Mouse (Mus musculus): Measurements from ENCODE around the gene Faim. TPM values are rescaled to one million over a fixed set of nuclear protein-coding genes. Genes with fewer than 3 reads are reported as not detected.

Faim gene
- polyA plus RNA-seq, 2 experiments = 4.0 to 14.0 TPM

DNA sequence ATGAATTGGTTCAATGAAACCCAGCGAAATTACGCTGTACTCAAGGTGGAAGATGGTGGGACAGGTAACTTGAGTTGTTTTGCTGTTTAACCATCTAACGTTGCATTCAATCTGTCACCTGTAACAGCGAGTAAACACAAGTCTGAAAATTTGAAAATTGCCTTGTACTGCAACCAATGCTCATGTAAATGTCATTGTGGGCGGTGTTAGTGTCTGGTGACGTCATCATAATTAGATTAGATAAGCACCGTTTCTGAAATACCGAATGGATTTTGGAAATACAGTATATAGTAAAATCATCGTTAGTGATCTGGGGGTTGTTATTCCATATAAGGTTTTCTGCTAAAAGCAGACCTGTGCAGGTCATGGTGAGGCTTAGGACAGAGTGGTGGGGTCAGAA is 958 bp downstream of the Faim start:
- ATAC-seq (ENCODE audit: insufficient read depth) = no peak
- 28% methylated on average over 9 of the region's 9 CpGs for WGBS (ENCODE audit: insufficient replicate concordance)
- H3K4me2 ChIP-seq (ENCODE audit: low read depth) = peak overlapping the region; percentile 99

DNA sequence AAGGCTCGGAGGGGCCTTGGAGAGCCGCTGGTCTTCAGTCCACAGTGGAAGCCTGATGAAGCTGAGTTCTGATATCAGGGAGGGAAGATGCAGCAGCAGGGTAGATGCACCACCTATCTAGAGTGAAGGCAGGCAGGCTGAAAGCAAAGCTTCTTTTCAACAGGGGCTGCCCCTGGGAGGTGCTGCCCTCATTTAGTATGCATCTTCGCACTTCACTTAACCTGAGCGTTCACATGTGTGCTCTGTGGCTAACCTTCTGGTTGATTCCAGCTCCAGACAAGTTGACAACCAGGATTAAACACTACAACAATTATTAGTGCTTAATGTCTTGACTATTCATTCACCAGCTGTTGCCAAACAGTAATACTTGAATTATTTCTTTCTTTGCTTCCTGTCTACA is 7.9 kb downstream of the Faim start:
- TF ChIP-seq EP300 (IDR thresholded peaks at IDR 0.05; ENCODE audit: low read depth) (no peak), CTCF (IDR thresholded peaks at IDR 0.05; ENCODE audit: low read depth) (no peak)
- 85% methylated on average over 4 of the region's 4 CpGs for WGBS (ENCODE audit: insufficient replicate concordance)
- ATAC-seq (ENCODE audit: insufficient read depth) = no peak

More for the DNA sequence above, 958 bp downstream of the Faim start:
- no peak overlapping the region for H3K27ac ChIP-seq
- no peaks in the 10 kb centered on the region for H3K36me3 ChIP-seq (replicated peaks; ENCODE audit: control insufficient read depth, insufficient read depth, low read depth)
- H3K4me1 ChIP-seq (replicated peaks; ENCODE audit: control insufficient read depth in 2 of 2, insufficient read depth in 2 of 2, low read length in 1 of 2) = peaks cover 4 to 5% of the 10 kb centered on the region in 2 experiments
- peaks cover 6% of the 10 kb centered on the region for H3K27me3 ChIP-seq (ENCODE audit: control insufficient read depth, insufficient read depth, low read length)
- TF ChIP-seq CTCF (IDR thresholded peaks at IDR 0.05; ENCODE audit: low read depth) = no peak
- no peak for TF ChIP-seq EP300 (IDR thresholded peaks at IDR 0.05; ENCODE audit: low read depth)
- H3K4me3 ChIP-seq (ENCODE audit: insufficient read depth in 1 of 2, low read depth in 2 of 2, low read length in 2 of 2) = peak overlapping the region; percentile 59 to 79; a peak in 3 of 4 replicates
- H3K9ac ChIP-seq (replicated peaks) = peak overlapping the region; percentile 75
- H3K9me3 ChIP-seq (ENCODE audit: control insufficient read depth, low read length) = no peaks in the 10 kb centered on the region
- DNase-seq (ENCODE audit: low read depth in 3 of 3, low spot score in 3 of 3) = peak in 1 of 3 experiments; percentile 39

DNA sequence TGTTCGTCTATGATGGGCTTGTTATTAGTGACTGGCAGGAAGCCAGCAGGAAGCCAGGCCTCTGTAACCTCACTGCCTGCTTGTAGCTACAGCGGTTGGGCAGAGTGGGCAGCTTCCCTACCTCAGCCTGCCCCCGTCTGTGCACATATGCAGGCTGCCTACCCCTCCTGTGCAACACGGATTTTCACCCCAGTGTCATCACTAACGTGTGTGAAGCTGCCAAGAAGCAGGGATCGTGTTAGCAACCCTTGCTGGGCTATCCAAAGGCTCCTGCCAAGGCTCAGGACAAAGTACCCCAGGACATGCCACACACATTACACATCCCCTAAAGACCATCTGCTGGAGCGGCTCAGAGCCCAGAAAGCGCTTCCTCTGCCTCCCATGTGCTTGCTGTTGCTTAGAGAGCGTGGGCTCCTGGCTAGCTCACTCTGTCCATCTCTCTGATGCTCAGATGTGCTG is 13.7 kb downstream of the Faim start:
- TF ChIP-seq EP300 (IDR thresholded peaks at IDR 0.05; ENCODE audit: low read depth) = no peak
- no peak for TF ChIP-seq CTCF (IDR thresholded peaks at IDR 0.05; ENCODE audit: low read depth)
- ATAC-seq (ENCODE audit: insufficient read depth) (no peak), DNase-seq (ENCODE audit: low read depth in 3 of 3, low spot score in 3 of 3) (no peak)
- Histone ChIP-seq H3K4me2 (ENCODE audit: low read depth) (no peak overlapping the region), H3K4me3 (ENCODE audit: insufficient read depth in 1 of 2, low read depth in 2 of 2, low read length in 2 of 2) (no peak overlapping the region), H3K27me3 (ENCODE audit: control insufficient read depth, insufficient read depth, low read length) (no peaks in the 10 kb centered on the region), H3K9ac (replicated peaks) (no peak overlapping the region), H3K4me1 (replicated peaks; ENCODE audit: control insufficient read depth in 2 of 2, insufficient read depth in 2 of 2, low read length in 1 of 2) (no peaks in the 10 kb centered on the region), H3K36me3 (replicated peaks; ENCODE audit: control insufficient read depth, insufficient read depth, low read depth) (no peaks in the 10 kb centered on the region), H3K9me3 (ENCODE audit: control insufficient read depth, low read length) (no peaks in the 10 kb centered on the region), H3K27ac (no peak overlapping the region)
- WGBS (ENCODE audit: insufficient replicate concordance) = 43% methylated on average over 9 of the region's 9 CpGs

More for the DNA sequence above, 7.9 kb downstream of the Faim start:
- Histone ChIP-seq H3K4me3 (ENCODE audit: insufficient read depth in 1 of 2, low read depth in 2 of 2, low read length in 2 of 2) (no peak overlapping the region), H3K9ac (replicated peaks) (no peak overlapping the region), H3K27me3 (ENCODE audit: control insufficient read depth, insufficient read depth, low read length) (no peaks in the 10 kb centered on the region), H3K9me3 (ENCODE audit: control insufficient read depth, low read length) (no peaks in the 10 kb centered on the region), H3K27ac (no peak overlapping the region), H3K4me2 (ENCODE audit: low read depth) (no peak overlapping the region), H3K36me3 (replicated peaks; ENCODE audit: control insufficient read depth, insufficient read depth, low read depth) (no peaks in the 10 kb centered on the region), H3K4me1 (replicated peaks; ENCODE audit: control insufficient read depth in 2 of 2, insufficient read depth in 2 of 2, low read length in 1 of 2) (no peaks in the 10 kb centered on the region)
- no peak for DNase-seq (ENCODE audit: low read depth in 3 of 3, low spot score in 3 of 3)

DNA sequence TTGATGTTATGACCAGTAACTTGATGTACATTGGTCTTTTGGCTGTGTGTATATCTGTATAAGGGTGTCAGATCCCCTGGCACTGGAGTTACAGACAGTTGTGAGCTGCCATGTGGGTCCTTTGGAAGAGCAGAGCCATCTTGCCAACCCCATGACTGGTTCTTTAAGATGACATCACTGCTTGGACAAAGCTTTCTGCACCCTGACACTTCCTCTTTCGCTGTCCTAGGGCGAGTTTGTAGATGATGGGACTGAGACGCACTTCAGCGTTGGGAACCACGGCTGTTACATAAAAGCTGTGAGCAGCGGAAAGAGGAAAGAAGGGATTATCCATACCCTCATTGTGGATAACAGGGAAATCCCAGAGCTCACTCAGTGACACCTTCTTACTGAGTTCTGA is 15.2 kb downstream of the Faim start:
- H3K4me2 ChIP-seq (ENCODE audit: low read depth) = no peak overlapping the region
- H3K4me3 ChIP-seq (ENCODE audit: insufficient read depth in 1 of 2, low read depth in 2 of 2, low read length in 2 of 2) = no peak overlapping the region
- H3K27ac ChIP-seq = no peak overlapping the region
- WGBS (ENCODE audit: insufficient replicate concordance) = 76% methylated on average over 6 of the region's 6 CpGs
- no peaks in the 10 kb centered on the region for H3K9me3 ChIP-seq (ENCODE audit: control insufficient read depth, low read length)
- TF ChIP-seq EP300 (IDR thresholded peaks at IDR 0.05; ENCODE audit: low read depth) (no peak), CTCF (IDR thresholded peaks at IDR 0.05; ENCODE audit: low read depth) (no peak)
- H3K4me1 ChIP-seq (replicated peaks; ENCODE audit: control insufficient read depth in 2 of 2, insufficient read depth in 2 of 2, low read length in 1 of 2) = no peaks in the 10 kb centered on the region
- no peak for ATAC-seq (ENCODE audit: insufficient read depth)
- no peaks in the 10 kb centered on the region for H3K27me3 ChIP-seq (ENCODE audit: control insufficient read depth, insufficient read depth, low read length)
- H3K9ac ChIP-seq (replicated peaks) = no peak overlapping the region
- no peaks in the 10 kb centered on the region for H3K36me3 ChIP-seq (replicated peaks; ENCODE audit: control insufficient read depth, insufficient read depth, low read depth)
- no peak for DNase-seq (ENCODE audit: low read depth in 3 of 3, low spot score in 3 of 3)

DNA sequence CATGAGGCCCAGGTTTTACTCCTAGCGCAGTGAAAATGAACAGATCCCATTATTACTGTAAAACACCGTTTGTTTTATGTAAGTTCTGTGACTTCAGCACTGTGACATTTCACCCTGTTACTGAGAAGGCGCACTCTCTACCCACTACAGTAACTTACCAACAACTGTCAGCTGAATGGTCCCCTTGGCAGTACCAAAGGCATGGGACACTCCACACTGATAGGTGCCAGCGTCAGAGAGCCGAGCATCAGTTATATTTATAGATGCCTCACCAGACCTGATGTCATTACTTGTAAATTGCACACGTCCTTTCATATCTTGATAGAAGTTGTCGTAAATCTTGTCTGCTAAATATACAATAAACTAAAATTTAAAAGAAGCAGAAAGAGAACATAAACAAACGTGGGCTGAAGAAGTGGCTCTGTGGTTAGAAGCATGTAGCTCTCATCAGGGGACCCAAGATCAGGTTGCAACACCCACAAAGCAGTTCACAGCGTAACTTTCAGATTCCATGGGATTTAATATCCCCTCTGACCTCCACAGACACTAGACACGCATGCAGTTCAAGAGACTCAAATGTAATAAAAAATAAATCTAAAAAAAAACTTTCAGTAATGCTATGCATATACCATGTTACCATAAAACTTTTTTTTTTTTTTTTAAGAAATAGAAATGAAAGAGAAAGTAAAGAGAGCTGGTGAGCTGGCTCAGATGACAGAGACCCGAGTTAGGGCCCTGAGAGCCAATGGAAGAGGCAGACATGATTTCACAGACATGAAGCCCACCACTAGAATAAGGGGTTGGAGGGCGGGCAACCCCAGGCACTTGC is 23.1 kb downstream of the Faim start:
- TF ChIP-seq CTCF (IDR thresholded peaks at IDR 0.05; ENCODE audit: low read depth) (no peak), EP300 (IDR thresholded peaks at IDR 0.05; ENCODE audit: low read depth) (no peak)
- no peak for DNase-seq (ENCODE audit: low read depth in 3 of 3, low spot score in 3 of 3)
- Histone ChIP-seq H3K27ac (no peak overlapping the region), H3K9me3 (ENCODE audit: control insufficient read depth, low read length) (no peaks in the 10 kb centered on the region), H3K4me2 (ENCODE audit: low read depth) (no peak overlapping the region), H3K4me3 (ENCODE audit: insufficient read depth in 1 of 2, low read depth in 2 of 2, low read length in 2 of 2) (no peak overlapping the region), H3K9ac (replicated peaks) (no peak overlapping the region), H3K36me3 (replicated peaks; ENCODE audit: control insufficient read depth, insufficient read depth, low read depth) (no peaks in the 10 kb centered on the region), H3K4me1 (replicated peaks; ENCODE audit: control insufficient read depth in 2 of 2, insufficient read depth in 2 of 2, low read length in 1 of 2) (no peaks in the 10 kb centered on the region), H3K27me3 (ENCODE audit: control insufficient read depth, insufficient read depth, low read length) (no peaks in the 10 kb centered on the region)
- WGBS (ENCODE audit: insufficient replicate concordance) = 60% methylated on average over 12 of the region's 12 CpGs
- no peak for ATAC-seq (ENCODE audit: insufficient read depth)

Measured in liver, embryonic 14.5 days (tissue).